Mouse (Mus musculus): ENCODE data around the gene Fgfr2.

DNA sequence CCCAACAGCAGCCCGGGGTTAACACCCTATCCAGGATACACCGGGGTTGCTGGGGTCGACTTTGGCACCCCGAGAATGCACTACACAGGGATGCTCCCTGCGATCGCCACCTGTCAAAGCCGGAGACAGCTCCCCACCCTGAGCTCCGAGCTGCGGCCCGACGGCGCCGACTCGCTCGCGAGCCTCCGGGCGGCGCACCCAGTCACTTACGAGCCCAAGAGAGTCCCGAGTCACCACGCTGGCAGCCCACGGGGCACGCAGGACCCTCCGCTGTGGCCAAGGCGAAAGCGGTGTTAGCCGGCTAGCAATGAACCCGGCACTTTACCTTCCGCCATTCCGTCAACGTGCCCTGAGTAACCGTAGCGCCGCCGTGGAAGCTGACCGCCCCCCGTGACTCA, 1713.2 kb downstream of the Fgfr2 start:
- TF ChIP-seq POLR2A (IDR thresholded peaks at IDR 0.05; ENCODE audit: borderline replicate concordance, extremely low read depth, insufficient read depth, insufficient read length, poor library complexity, severe bottlenecking) (no peak), CTCF (IDR thresholded peaks at IDR 0.05; ENCODE audit: borderline replicate concordance, extremely low read depth, insufficient read depth, insufficient read length) (no peak)

Measured in brain, embryonic 14.5 days (tissue).